Mouse (Mus musculus): Measurements from ENCODE around the gene Apol7a.
A peak's percentile ranks its signal among the peaks of the same experiment; 100 is the strongest.

The Apol7a gene

GRCm38 (mm10) chr15:77344127-77345125 lies 54.5 kb downstream of the Apol7a start:
- no peak for DNase-seq (ENCODE audit: low read depth)

- DNase-seq (ENCODE audit: low read depth), result peak; percentile 38
Measured at GRCm38 (mm10) chr15:77343527-77344091, 55.3 kb downstream of the Apol7a start.

GRCm38 (mm10) chr15:77342962-77343526 lies 55.9 kb downstream of the Apol7a start:
- no peak for DNase-seq (ENCODE audit: low read depth)

GRCm38 (mm10) chr15:77342005-77342404 lies 56.9 kb downstream of the Apol7a start:
- DNase-seq (ENCODE audit: low read depth), result no peak

- no peak for DNase-seq (ENCODE audit: low read depth)
Measured at GRCm38 (mm10) chr15:77340581-77340980, 58.3 kb downstream of the Apol7a start.

- DNase-seq (ENCODE audit: low read depth), result no peak
Measured at GRCm38 (mm10) chr15:77338924-77339429, 59.9 kb downstream of the Apol7a start.

GRCm38 (mm10) chr15:77338451-77338850 lies 60.5 kb downstream of the Apol7a start:
- no peak for DNase-seq (ENCODE audit: low read depth)

All from c-Kit-positive CD71-negative TER-119-negative erythroid progenitor cells, embryonic 14.5 days (primary cell).